Mouse (Mus musculus) CH12.LX (cell line): ENCODE measurements around the gene Chmp4b.

Experiments used
- CTCF ChIP-seq, 2 experiments: IDR thresholded peaks in 1 of 2; conservative IDR thresholded peaks in 1 of 2; 2 replicates each; pipeline ENCODE4 v1.5.1; 2011 to 2012; ENCODE audit warnings: low read depth in 2 of 2, low read length in 2 of 2, improper control_type of control experiment in 1 of 2, inconsistent platforms in 1 of 2, mild to moderate bottlenecking in 1 of 2, moderate library complexity in 1 of 2
- E2F4 ChIP-seq: IDR thresholded peaks from 2 replicates; pipeline ENCODE4 v1.6.1; 2011; ENCODE audit warnings: low read depth, low read length, improper control_type of control experiment; ENCODE audit not compliant: insufficient replicate concordance
- EP300 ChIP-seq: IDR thresholded peaks from 2 replicates; pipeline ENCODE4 v1.6.1; 2011; ENCODE audit warnings: low read length, improper control_type of control experiment
- ETS1 ChIP-seq: conservative IDR thresholded peaks from 2 replicates; pipeline ENCODE4 v1.6.1; 2012; ENCODE audit warnings: low read depth, mild to moderate bottlenecking, inconsistent platforms, low read length, improper control_type of control experiment, moderate library complexity
- HCFC1 ChIP-seq: IDR thresholded peaks from 2 replicates; pipeline ENCODE4 v1.6.1; 2012; ENCODE audit warnings: low read depth, mild to moderate bottlenecking, inconsistent platforms, low read length, improper control_type of control experiment
- MAX ChIP-seq: IDR thresholded peaks from 2 replicates; pipeline ENCODE4 v1.6.1; 2011; ENCODE audit warnings: low read length, improper control_type of control experiment
- MYC ChIP-seq: IDR thresholded peaks from 2 replicates; pipeline ENCODE4 v1.6.1; 2011; ENCODE audit warnings: low read depth, mild to moderate bottlenecking, improper control_type of control experiment, low read length
- NELFE ChIP-seq: IDR thresholded peaks from 2 replicates; pipeline ENCODE4 v1.6.1; 2011; ENCODE audit warnings: low read depth, low read length, improper control_type of control experiment
- NRF1 ChIP-seq: IDR thresholded peaks from 2 replicates; pipeline ENCODE4 v1.6.1; 2014; ENCODE audit warnings: low read depth, mild to moderate bottlenecking, inconsistent platforms, low read length, improper control_type of control experiment, moderate library complexity
- POLR2A ChIP-seq: IDR thresholded peaks from 2 replicates; pipeline ENCODE4 v1.6.1; 2011; ENCODE audit warnings: low read depth, mild to moderate bottlenecking, improper control_type of control experiment, low read length
- RAD21 ChIP-seq: IDR thresholded peaks from 2 replicates; pipeline ENCODE4 v1.6.1; 2011; ENCODE audit warnings: low read depth, mild to moderate bottlenecking, low read length, improper control_type of control experiment, moderate library complexity
- RCOR1 ChIP-seq: conservative IDR thresholded peaks from 2 replicates; pipeline ENCODE4 v1.6.1; 2012; ENCODE audit warnings: low read depth, mild to moderate bottlenecking, inconsistent platforms, low read length, improper control_type of control experiment
- ZMIZ1 ChIP-seq: IDR thresholded peaks from 2 replicates; pipeline ENCODE4 v1.6.1; 2012; ENCODE audit warnings: low read depth, mild to moderate bottlenecking, inconsistent platforms, low read length, improper control_type of control experiment

GRCm38 (mm10) chr2:154734977-154735376 lies 83.5 kb downstream of the Chmp4b start:
- TF ChIP-seq RCOR1 (no peak), POLR2A (no peak), ETS1 (no peak), CTCF (conservative IDR thresholded peaks at IDR 0.05 in 1 of 2, IDR thresholded peaks at IDR 0.05 in 1 of 2; ENCODE audit: low read depth in 2 of 2, low read length in 2 of 2) (no peak), MYC (no peak), NELFE (no peak), MAX (no peak), HCFC1 (no peak), RAD21 (no peak), ZMIZ1 (no peak), NRF1 (no peak), E2F4 (no peak), EP300 (no peak)
